Comparison of ENCODE assay signal across 8 mouse cellular contexts in the genomic region with DNA sequence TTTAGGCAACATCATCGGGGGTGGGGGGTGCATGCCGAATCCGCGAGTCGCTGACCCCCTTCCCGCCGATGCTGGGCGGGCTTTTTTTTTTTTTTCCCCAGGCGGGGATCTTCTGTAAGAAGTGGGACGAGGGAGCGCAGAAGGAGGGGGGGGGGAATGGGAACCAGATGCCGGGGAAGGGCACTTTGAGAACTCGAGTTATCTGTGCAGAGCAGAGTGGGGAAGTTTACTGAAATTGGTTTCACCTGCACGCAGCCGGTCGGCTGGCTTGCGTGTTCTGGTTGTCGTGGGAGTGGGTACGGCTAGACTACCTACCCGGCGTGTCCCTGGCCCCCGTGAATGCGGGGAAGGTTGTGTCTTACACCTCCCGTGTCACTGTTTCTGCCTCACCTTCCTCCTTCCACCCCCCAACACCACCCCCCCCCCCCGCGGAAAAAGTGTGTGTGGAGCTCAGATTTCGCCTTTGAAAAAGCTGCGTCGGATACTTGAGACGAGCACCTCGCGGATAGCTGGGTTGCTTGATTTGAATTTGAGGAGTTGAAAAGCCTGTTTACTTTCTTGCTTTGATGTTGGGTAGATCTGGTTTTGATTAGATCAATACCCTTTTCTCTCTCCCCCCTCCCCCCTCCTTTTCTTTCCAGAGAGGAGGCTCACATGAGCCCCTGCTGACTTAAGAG. TPM values are rescaled to one million over a fixed set of nuclear protein-coding genes. Genes with fewer than 3 reads are reported as not detected.
DNase-seq lines count a peak whose midpoint lies in the region; ATAC-seq and TF ChIP-seq lines count a peak whose summit lies in the region.

No protein-coding gene starts in this region.

- TF ChIP-seq CTCF in gastrocnemius, adult 2 months (IDR thresholded peaks at IDR 0.05), result no peak
- TF ChIP-seq CTCF in CH12.LX (conservative IDR thresholded peaks at IDR 0.05 in 1 of 2, IDR thresholded peaks at IDR 0.05 in 1 of 2; ENCODE audit: low read depth in 2 of 2, low read length in 2 of 2), result no peak

- peak overlapping the region; percentile 67 for H3K9ac ChIP-seq in CH12.LX (ENCODE audit: insufficient read depth, low read depth)
- peak overlapping the region; percentile 93 for H3K9ac ChIP-seq in forebrain, embryonic 14.5 days (ENCODE audit: low read length)
- no peak overlapping the region for H3K9ac ChIP-seq in liver, embryonic 16.5 days (ENCODE audit: low read depth, low read length)

- peaks cover 0 to 34% of the 10 kb centered on the region in 2 experiments for H3K36me3 ChIP-seq in CH12.LX (replicated peaks in 1 of 2; ENCODE audit: control insufficient read depth in 1 of 2, insufficient read depth in 1 of 2, low read length in 1 of 2)
- no peaks in the 10 kb centered on the region for H3K36me3 ChIP-seq in forebrain, embryonic 14.5 days (ENCODE audit: control insufficient read depth, insufficient read depth, low read length)
- H3K36me3 ChIP-seq in liver, embryonic 16.5 days (ENCODE audit: control insufficient read depth, insufficient read depth), result no peaks in the 10 kb centered on the region

- no peak for DNase-seq in gastrocnemius, adult 2 months
- no peak for DNase-seq in gastrocnemius, postnatal 14 days
- DNase-seq in CH12.LX (ENCODE audit: extremely low read depth), result no peak
- no peak for DNase-seq in forebrain, embryonic 14.5 days (ENCODE audit: low spot score)
- DNase-seq in urinary bladder, postnatal 14 days (ENCODE audit: low spot score), result no peak
- no peak for DNase-seq in thymus, postnatal 25 days
- DNase-seq in kidney, postnatal 25 days, result no peak

- peak overlapping the region; percentile 75 for H3K4me2 ChIP-seq in CH12.LX (ENCODE audit: insufficient read depth, low read depth, poor library complexity, severe bottlenecking)
- peak overlapping the region; percentile 89 for H3K4me2 ChIP-seq in forebrain, embryonic 14.5 days (ENCODE audit: low read length)
- peak overlapping the region; percentile 74 for H3K4me2 ChIP-seq in liver, embryonic 16.5 days (ENCODE audit: low read depth, low read length)

- no peaks in the 10 kb centered on the region for H3K9me3 ChIP-seq in CH12.LX (replicated peaks; ENCODE audit: low read length)
- H3K9me3 ChIP-seq in forebrain, embryonic 14.5 days (replicated peaks; ENCODE audit: control insufficient read depth, low read length), result no peaks in the 10 kb centered on the region
- H3K9me3 ChIP-seq in liver, embryonic 16.5 days (replicated peaks; ENCODE audit: control insufficient read depth, low read length), result no peaks in the 10 kb centered on the region

- no peak for TF ChIP-seq EP300 in CH12.LX (IDR thresholded peaks at IDR 0.05; ENCODE audit: low read length)

- dilution Hi-C loops in CH12.LX (cut with MboI; ENCODE audit: extremely low pct_ligation_motif_present, extremely low pct_unique_long_range_greater_than_20kb, low sequenced_read_pairs), result no loop called here

- WGBS in forebrain, embryonic 14.5 days, result under 1% methylated on average over 29 of the region's 32 CpGs
- WGBS in liver, embryonic 16.5 days (ENCODE audit: insufficient replicate concordance), result 1% methylated on average over 32 of the region's 32 CpGs

- in situ Hi-C loops in CH12.LX (cut with MboI; ENCODE audit: low pct_ligation_motif_present, low pct_unique_long_range_greater_than_20kb, low sequenced_read_pairs), result loop anchor here (10.0 kb wide), 1 partner anchor 468 kb away; no protein-coding TSS in a partner anchor

- no peaks in the 10 kb centered on the region for H3K27me3 ChIP-seq in CH12.LX (replicated peaks)
- no peaks in the 10 kb centered on the region for H3K27me3 ChIP-seq in forebrain, embryonic 14.5 days (replicated peaks; ENCODE audit: control insufficient read depth, insufficient read depth, low read length)
- H3K27me3 ChIP-seq in liver, embryonic 16.5 days (ENCODE audit: control insufficient read depth, insufficient read depth, low read depth, low read length), result peaks cover 47% of the 10 kb centered on the region

- ATAC-seq in forebrain, embryonic 14.5 days, result no peak
- no peak for ATAC-seq in liver, embryonic 16.5 days (ENCODE audit: low read depth)

- no peak for TF ChIP-seq POLR2A in CH12.LX (IDR thresholded peaks at IDR 0.05; ENCODE audit: low read depth, low read length)

- peak overlapping the region; percentile 100 for H3K27ac ChIP-seq in gastrocnemius, adult 2 months
- H3K27ac ChIP-seq in CH12.LX (ENCODE audit: insufficient read depth, low read depth), result no peak overlapping the region
- H3K27ac ChIP-seq in forebrain, embryonic 14.5 days (ENCODE audit: low read depth, low read length), result peak overlapping the region; percentile 99
- no peak overlapping the region for H3K27ac ChIP-seq in liver, embryonic 16.5 days (ENCODE audit: low read length)

- H3K4me3 ChIP-seq in gastrocnemius, adult 2 months, result peak overlapping the region; percentile 92
- peak overlapping the region; percentile 79 to 96 (median 80) for H3K4me3 ChIP-seq in CH12.LX (replicated peaks in 1 of 3; ENCODE audit: low read depth in 2 of 3, low read length in 2 of 3, poor library complexity in 1 of 3)
- peak overlapping the region; percentile 86 for H3K4me3 ChIP-seq in forebrain, embryonic 14.5 days (ENCODE audit: low read depth, low read length)
- peak overlapping the region; percentile 67 for H3K4me3 ChIP-seq in liver, embryonic 16.5 days (ENCODE audit: low read depth, low read length)

- H3K79me2 ChIP-seq in CH12.LX (replicated peaks; ENCODE audit: control insufficient read depth, extremely low read depth, insufficient read depth, poor library complexity, severe bottlenecking), result peaks cover 22% of the 10 kb centered on the region

- intact Hi-C loops in gastrocnemius, adult 2 months (cut with DNase I), result no loop called here
- intact Hi-C loops in gastrocnemius, postnatal 14 days (cut with DNase I; ENCODE audit: low total_unique reads), result loop anchor here (10.0 kb wide), 1 partner anchor 468 kb away; no protein-coding TSS in a partner anchor

- TF ChIP-seq RAD21 in CH12.LX (IDR thresholded peaks at IDR 0.05; ENCODE audit: low read depth, low read length), result no peak

- peaks cover 19 to 64% of the 10 kb centered on the region in 2 experiments for H3K4me1 ChIP-seq in CH12.LX (ENCODE audit: control insufficient read depth in 1 of 2, insufficient read depth in 2 of 2)
- peaks cover 48% of the 10 kb centered on the region for H3K4me1 ChIP-seq in forebrain, embryonic 14.5 days (ENCODE audit: control insufficient read depth, insufficient read depth, low read length)
- H3K4me1 ChIP-seq in liver, embryonic 16.5 days (ENCODE audit: control insufficient read depth, low read depth, low read length), result no peaks in the 10 kb centered on the region; the same call in 1 of the 2 replicates

TF ChIP-seq in CH12.LX, 34 proteins besides CTCF, POLR2A, EP300 and RAD21:
- TF ChIP-seq ETS1 (conservative IDR thresholded peaks at IDR 0.05; ENCODE audit: low read depth, low read length), result no peak
- no peak for TF ChIP-seq USF2 (conservative IDR thresholded peaks at IDR 0.05; ENCODE audit: low read depth, low read length)
- TF ChIP-seq UBTF (IDR thresholded peaks at IDR 0.05; ENCODE audit: low read depth, low read length), result no peak
- no peak for TF ChIP-seq RCOR1 (conservative IDR thresholded peaks at IDR 0.05; ENCODE audit: low read depth, low read length)
- TF ChIP-seq BHLHE40 (IDR thresholded peaks at IDR 0.05; ENCODE audit: low read depth, low read length), result 0 out of 2 replicates have a peak, but pooled peaks have one; percentile 15
- TF ChIP-seq MYC (IDR thresholded peaks at IDR 0.05; ENCODE audit: low read depth, low read length), result no peak
- no peak for TF ChIP-seq ZMIZ1 (IDR thresholded peaks at IDR 0.05; ENCODE audit: low read depth, low read length)
- TF ChIP-seq MAZ (IDR thresholded peaks at IDR 0.05; ENCODE audit: low read depth, low read length), result 0 out of 2 replicates have a peak, but pooled peaks have one; percentile 4
- peak; percentile 60; the same call in 1 of the 2 replicates for TF ChIP-seq SIN3A (IDR thresholded peaks at IDR 0.05; ENCODE audit: low read length)
- no peak for TF ChIP-seq CHD1 (IDR thresholded peaks at IDR 0.05; ENCODE audit: low read depth, low read length)
- no peak for TF ChIP-seq KAT2A (IDR thresholded peaks at IDR 0.05; ENCODE audit: insufficient replicate concordance, low read length)
- TF ChIP-seq POLR2AphosphoS2 (IDR thresholded peaks at IDR 0.05; ENCODE audit: low read depth, low read length), result no peak
- TF ChIP-seq JUND (conservative IDR thresholded peaks at IDR 0.05; ENCODE audit: low read depth, low read length), result no peak
- no peak for TF ChIP-seq CHD2 (IDR thresholded peaks at IDR 0.05; ENCODE audit: low read length)
- no peak for TF ChIP-seq IRF4 (IDR thresholded peaks at IDR 0.05; ENCODE audit: low read depth, low read length)
- TF ChIP-seq MAFK (IDR thresholded peaks at IDR 0.05; ENCODE audit: insufficient replicate concordance, low read length), result no peak
- TF ChIP-seq MAX (IDR thresholded peaks at IDR 0.05; ENCODE audit: low read length), result no peak
- TF ChIP-seq ZKSCAN1 (IDR thresholded peaks at IDR 0.05; ENCODE audit: borderline replicate concordance, low read depth, low read length), result no peak
- TF ChIP-seq MXI1 (IDR thresholded peaks at IDR 0.05; ENCODE audit: low read depth, low read length), result 0 out of 2 replicates have a peak, but pooled peaks have one; percentile 43
- no peak for TF ChIP-seq MEF2A (IDR thresholded peaks at IDR 0.05; ENCODE audit: borderline replicate concordance, low read depth, low read length)
- no peak for TF ChIP-seq GABPA (IDR thresholded peaks at IDR 0.05; ENCODE audit: insufficient replicate concordance, low read depth, low read length)
- no peak for TF ChIP-seq SMC3 (IDR thresholded peaks at IDR 0.05; ENCODE audit: low read depth, low read length)
- peak; percentile 58 for TF ChIP-seq ZNF384 (IDR thresholded peaks at IDR 0.05; ENCODE audit: low read depth, low read length)
- TF ChIP-seq TBP (conservative IDR thresholded peaks at IDR 0.05; ENCODE audit: low read depth, low read length), result no peak
- no peak for TF ChIP-seq NRF1 (IDR thresholded peaks at IDR 0.05; ENCODE audit: low read depth, low read length)
- TF ChIP-seq HCFC1 (IDR thresholded peaks at IDR 0.05; ENCODE audit: low read depth, low read length), result no peak
- no peak for TF ChIP-seq PAX5 (IDR thresholded peaks at IDR 0.05; ENCODE audit: low read length)
- TF ChIP-seq ELF1 (IDR thresholded peaks at IDR 0.05; ENCODE audit: low read depth, low read length), result no peak
TF ChIP-seq in CH12.LX: peak in this region for 5.

RNA-seq across cellular contexts. Expression of gene Axin2, which starts 2.5 kb away (rescaled TPM):
- total RNA-seq in gastrocnemius, adult 2 months (2021), result 1 to 10 TPM; 8.5 to 9.3 TPM
- total RNA-seq in gastrocnemius, postnatal 14 days (2021), result 1 to 10 TPM; 8.3 to 8.5 TPM
- 16.6 TPM in 2 replicates for total RNA-seq in CH12.LX (2012; rRNA removed)
- total RNA-seq in CH12.LX (2014; rRNA removed), result 12.9 and 14.2 TPM in 2 replicates
- polyA plus RNA-seq in CH12.LX (2012; ENCODE audit: insufficient read length, low read depth), result 27.1 and 29.9 TPM in 2 replicates
- polyA plus RNA-seq in forebrain, embryonic 14.5 days (2014; fragmentation: Nextera tagmentation; extraction: Ambion mirVana), result 7.8 and 9.4 TPM in 2 replicates
- polyA plus RNA-seq in liver, embryonic 16.5 days (2015; fragmentation: Nextera tagmentation; extraction: Ambion mirVana), result 0.11 and 0.17 TPM in 2 replicates

Comparison
In these comparisons a context has a peak if more than half of its experiments do, and no peak if none do; other contexts are left out.
1. H3K27ac ChIP-seq: peak in gastrocnemius, adult 2 months (single experiment) and forebrain, embryonic 14.5 days (single experiment); none in CH12.LX (single experiment) and liver, embryonic 16.5 days (single experiment).
2. Peak in every context shown above with its lines, with median percentiles within 50 percentile points of each other: H3K4me3 ChIP-seq and H3K4me2 ChIP-seq.